Mouse (Mus musculus) adrenal gland, postnatal 10 days (tissue): ENCODE measurements around the gene Fes. TPM values are rescaled to one million over a fixed set of nuclear protein-coding genes. Genes with fewer than 3 reads are reported as not detected.

ENCODE experiments used
- DNase-seq: peaks from one replicate; pipeline ENCODE4 v3.0.0; 2021; ENCODE audit warnings: mixed read lengths
- long read RNA-seq, 2 experiments: library from polyadenylated mRNA; stranded (forward); transcript quantifications; one replicate each; pipeline ENCODE4 v2.0.0; 2021
- total RNA-seq, 2 experiments: library from RNA; stranded (reverse); gene quantifications; 2 replicates each; pipeline ENCODE4 v1.2.3; 2021

The Fes gene
- total RNA-seq = 10 to 100 TPM; 13.2 to 17.1 TPM
- long read RNA-seq, experiment 1, transcript Fes-201 (19 exons, 2,762 nt) = major isoform, 6 of 20 reads
- long read RNA-seq, experiment 1, partial matches to known transcripts = 6 of 20 reads
- long read RNA-seq, experiment 1, other reads (novel, unspliced or antisense) = 8 of 20 reads
- long read RNA-seq, experiment 2, partial matches to known transcripts = 2 of 5 reads
- long read RNA-seq, experiment 2, other reads (novel, unspliced or antisense) = 3 of 5 reads

DNA sequence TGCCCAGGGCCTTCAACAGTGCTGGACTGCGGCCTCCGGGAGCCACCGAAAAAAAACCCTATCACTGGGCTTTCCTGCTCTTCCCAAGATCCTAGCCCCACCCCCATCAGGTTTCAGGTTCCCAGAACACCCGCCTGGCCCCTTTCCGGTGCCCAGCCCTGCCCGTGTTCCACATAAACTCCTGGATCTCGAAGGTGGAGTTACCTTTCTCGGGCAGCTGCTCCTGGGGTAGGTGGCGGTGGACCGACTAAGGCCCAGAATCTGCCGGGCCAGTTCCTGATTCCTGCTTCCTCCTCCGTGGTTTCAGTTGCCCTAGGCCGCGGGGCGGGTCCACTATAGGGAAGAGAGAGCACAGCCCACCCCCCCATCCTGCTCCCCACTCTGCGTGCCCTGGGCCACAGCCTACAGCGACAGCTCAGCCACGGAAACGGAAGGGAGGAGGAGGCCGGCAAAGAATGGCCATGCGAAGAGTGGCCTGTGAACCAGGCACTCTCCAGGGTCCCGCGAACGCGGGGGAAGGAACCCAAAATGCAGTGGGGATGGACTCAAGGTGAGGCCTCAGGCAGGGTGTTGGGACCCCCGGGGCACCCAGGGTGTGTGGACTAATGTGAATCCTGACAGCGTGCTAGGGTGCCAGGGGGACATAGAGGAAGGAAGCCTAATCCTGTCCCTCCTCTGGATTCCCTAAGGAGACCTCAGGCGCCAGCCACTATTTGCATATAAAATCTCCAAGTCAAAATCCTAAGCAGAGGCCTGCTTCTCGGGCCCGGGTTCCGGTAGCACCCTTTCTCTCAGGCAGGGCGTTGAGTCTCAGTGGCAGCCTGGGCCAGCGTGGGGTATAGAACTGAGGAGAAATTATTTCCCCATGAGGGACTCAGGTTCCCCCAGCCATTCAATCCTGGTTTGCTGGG lies at the start of gene Fes:
Gene Fes (minus strand): TSS at position 314 of the 911 bp plus-strand sequence.
- DNase-seq = peak; percentile 71

DNA sequence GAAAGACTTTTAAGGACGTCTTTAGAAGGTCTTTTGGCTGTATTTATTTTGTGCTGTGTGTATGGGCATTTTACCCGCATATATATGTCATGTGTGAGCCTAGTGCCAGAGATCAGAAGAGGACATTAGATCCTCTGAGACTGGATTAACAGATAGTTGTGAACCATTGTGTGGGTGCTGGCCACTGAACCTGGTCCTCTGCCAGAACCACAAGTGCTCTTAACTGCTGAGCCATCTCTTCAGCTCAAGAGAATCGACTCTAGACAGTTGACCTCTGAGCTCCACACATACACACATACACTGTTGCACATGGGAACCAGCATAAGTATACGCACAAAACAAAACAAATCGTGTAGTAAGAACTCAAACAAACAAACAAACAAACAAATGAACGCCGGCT lies 48.8 kb upstream of the Fes start:
- DNase-seq = no peak

DNA sequence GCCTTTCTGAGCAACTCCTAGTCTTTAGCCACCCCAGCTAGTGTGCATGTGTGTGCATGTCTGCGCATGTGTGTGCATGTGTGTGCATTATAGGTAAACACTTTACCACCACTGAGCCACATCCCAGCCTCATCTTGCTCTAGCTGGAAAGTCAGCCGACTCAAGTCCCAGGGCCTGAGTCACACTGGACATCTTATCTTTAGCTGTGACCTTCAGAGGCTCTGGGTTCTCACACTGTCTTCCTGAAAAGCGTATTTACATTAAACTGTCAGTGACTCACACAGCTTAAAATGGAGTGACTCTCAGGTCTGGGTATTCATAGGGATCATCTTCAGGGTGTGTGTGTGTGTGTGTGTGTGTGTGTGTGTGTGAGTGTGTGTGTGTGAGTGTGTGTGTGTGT lies 47.8 kb upstream of the Fes start:
- DNase-seq = peak; percentile 39

DNA sequence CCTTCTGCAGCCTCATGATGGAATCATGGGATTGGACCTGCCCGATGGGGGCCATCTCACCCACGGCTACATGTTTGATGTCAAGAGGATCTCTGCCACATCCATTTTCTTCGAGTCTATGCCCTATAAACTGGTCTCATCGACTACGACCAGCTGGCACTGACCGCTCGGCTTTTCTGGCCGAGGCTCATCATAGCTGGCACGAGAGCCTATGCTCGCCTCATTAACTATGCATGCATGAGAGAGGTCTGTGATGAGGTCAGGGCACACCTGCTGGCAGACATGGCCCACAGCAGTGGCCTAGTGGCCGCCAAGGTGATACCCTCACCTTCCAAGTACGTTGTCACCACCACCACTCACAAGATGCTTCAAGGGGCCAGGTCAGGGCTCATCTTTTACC lies 41.9 kb upstream of the Fes start:
- no peak for DNase-seq

DNA sequence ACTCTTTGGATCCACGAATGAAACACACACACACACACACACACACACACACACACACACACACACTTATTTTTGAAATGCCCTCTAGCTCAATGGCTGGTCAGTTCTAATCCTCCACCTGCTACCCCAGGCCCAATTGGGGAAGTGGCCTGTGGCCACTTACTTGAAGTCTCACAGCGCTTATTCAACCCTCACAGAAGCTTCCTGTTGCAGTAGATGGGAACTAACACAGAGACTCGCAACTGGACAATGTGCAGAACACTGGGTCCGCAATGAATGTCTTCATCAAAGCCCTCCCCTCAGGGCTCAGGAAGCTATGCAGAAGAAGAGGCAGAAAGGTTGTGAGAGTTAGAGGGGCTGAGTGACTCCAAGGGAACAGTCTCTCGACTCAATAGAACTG lies 40.0 kb upstream of the Fes start:
- no peak for DNase-seq

DNA sequence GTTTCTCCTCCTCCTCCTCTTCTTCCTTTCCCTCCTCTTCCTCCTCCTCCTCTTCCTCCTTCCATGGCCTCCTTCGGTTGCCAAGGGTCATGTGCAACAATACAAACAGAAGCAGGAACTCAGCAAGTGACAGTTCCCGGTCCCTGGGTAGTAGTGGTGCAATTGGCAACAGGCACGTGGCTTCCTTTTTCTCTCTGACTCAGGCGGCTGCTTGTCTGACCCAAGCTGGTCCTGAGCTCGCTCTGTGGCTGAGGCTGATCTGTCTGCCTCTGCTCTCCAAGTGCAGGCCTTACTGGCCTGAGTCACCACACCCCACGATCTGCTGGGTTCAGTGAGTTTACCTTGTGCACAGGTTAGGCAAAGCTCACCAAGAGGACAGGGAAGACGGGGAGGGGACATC lies 38.6 kb upstream of the Fes start:
- no peak for DNase-seq

DNA sequence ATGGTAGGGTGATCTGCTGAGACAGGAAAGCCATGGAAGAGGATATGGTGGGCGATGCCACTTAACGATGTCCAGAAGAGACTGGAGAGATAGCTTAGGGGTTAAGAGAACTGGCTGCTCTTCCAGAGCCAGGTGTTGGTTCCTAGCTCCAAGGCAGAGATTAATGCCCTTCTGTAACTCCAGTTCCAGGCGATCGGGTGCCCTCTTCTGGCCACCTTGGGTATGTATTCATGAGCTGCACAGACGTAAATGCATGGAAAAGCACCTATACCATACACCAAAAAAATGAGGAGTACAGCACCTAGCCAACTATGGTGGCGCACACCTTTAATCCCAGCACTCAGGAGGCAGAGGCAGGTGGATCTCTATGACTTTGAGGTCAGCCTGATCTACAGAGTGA lies 37.0 kb upstream of the Fes start:
- DNase-seq = no peak

DNA sequence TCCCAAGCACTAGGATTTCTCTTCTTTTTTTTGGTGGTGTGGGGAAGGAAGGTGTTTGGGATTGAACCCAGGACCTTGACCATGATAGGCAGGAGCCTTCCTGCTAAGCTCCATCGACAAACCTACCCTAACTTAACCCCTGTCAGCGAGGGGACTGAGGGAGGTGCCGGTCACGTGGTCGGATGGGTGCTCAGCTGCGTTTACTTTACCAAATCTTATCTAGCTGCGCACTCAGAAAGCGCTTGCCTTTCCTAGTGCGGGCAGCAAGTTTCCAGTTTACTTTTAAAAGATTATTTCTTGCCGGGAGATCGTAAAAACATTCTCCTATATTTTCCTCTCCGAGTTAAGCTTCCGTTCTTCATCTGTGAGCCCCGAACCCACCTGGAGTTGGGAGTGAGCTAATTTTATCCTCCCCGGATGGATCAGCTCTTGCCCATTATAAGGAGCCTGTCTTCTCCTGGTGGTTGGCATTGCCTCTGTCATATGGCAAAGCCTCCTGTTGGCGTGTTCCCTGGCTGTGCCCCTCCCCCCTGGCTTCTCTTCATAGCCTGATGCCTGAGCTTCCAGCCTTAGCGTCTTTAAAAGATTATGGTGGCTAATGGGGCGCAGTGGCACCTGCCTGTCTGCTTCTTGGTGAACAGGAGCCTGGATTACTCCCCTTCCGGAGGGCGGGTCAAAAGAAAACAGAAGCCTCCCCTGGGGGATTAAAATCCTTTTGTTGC lies 35.2 kb upstream of the Fes start:
- peak; percentile 65 for DNase-seq

DNA sequence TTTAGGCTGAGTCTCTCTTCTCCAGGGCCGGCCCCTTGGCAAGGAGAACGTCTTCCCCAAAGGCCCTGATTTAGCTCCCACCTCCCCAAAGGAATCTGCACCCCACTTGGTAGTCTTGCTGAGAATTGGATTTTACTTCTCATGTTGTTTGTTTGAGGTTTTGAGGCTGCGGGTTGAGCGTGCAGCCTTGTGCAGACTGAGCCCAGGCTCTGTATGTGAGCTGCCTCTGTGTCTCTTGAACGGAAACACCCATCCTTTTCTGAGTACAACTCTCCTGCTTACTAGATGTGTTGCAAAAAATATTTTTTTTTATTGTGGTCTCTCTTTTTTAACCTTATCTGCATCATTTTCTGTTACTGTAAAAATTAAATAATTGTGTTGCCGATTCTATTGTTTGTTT lies 33.8 kb upstream of the Fes start:
- no peak for DNase-seq

DNA sequence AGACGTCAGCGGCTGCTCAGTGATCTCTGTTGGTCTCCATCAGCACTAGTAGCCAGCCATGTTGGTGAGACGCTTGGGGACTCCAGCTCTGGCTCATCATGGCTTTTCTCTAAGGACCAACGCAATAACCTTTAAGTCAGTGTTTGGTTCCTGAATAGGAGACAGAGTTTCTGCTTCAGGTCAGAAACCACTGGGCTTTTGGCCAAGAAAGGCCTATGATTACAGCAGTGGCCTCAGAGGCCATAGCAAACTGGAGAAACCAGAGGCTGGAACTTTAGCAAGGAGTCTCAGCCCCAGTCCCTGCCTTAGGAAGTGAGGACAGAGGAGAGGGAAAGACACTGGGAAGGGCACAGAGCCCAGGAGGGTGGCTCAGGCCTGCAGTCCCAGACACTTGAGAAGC lies 32.8 kb upstream of the Fes start:
- peak; percentile 64 for DNase-seq

DNA sequence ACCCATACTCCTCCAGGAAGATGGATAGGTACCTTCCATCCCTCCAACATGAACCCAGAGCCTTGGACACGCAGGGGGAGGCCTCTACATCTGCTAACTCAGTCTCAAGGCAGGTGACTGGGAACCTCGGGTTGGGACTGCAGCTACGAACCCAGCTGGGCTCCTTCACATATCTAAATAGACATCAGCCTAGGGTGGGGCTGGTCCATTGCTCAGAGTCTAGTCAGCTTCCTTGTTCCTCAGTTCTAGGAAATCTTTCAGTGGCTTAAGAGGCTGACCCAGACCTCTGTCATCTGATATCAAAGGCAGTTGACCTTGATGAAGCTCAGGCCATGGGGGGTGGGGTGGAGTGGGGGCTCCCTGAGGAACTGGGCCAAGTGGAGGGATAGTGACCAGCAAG lies 31.5 kb upstream of the Fes start:
- no peak for DNase-seq

DNA sequence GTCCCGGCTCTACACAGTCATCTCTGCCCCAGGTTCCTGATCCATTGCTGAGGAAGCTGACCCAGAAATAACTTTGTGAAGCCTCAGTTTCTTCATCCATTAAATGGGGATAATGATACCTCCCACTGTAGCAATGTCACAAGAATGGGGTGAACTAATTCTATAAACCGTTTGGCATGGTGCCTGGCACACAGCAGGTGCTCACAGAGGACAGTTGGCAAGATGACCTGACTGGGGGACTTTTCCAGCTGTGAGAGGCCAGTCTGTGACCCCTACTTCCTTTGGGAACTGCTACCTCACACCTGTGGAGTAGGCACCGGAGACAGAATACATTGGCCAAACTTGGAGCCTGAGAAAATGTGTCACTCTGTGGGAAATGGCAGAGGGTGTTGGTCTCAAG lies 30.3 kb upstream of the Fes start:
- DNase-seq = no peak

DNA sequence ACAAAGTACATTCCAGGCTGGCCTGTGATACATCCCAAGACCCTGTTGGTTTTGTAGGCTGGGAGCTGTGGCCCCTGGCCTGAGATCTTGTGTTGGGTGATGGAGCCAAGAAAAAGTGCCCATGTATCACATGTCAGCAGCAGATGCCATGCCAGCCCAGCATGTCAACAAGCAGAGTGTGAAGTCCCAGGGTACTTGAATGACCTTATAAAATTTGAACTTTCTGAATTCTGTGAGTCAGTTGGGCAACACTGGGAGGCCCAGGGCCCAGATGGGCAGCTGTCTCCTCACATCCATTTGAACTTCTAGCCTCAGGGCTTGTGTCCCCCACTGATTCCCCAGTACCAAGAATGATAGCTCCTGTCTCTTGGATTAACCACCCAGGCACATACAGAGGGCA lies 29.9 kb upstream of the Fes start:
- DNase-seq = no peak

DNA sequence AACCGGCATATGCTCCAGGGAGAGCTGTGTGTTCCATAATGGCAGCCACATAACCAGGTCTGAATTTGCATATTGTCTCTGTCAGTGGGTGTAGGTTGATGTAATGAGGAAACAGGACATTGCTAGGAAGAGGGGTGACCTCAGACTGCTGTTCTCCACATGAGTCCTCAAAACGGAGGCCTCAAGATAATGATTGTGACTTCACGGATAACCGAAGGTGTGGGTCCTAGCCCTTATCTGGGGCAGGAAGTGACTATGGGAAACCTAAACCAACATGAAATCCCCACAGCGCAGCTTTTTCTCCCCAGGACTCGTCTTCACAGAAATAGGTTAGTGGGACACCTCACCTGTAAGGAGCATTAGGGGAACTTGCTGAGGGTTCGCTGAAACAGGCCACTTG lies 29.2 kb upstream of the Fes start:
- DNase-seq = no peak

DNA sequence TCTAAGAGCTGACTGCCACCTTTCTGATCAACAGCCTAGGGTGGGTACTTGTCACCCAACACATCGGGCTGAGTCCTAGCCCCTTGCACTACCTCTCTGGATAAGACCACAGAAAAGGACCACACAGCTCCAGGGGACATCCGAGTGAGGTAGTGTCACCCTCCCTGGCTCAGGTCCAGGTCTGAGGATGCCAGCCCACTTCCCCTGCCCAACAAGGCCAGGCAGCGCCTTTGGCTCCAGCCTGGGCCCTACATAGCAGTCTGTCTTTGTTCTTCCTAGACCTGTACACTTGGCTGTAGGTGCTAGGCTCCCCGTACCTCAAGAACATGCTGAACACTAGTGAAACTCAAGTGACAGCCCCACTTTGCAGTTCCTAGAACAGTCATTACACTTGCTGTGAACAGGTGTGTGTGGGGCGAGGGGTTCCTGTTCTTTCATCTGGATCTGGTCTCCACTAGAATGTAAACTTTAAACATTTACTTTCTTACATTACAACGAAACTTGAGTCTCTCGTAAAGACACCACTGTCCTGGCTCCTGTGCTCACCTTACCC lies 26.6 kb upstream of the Fes start:
- DNase-seq = no peak

DNA sequence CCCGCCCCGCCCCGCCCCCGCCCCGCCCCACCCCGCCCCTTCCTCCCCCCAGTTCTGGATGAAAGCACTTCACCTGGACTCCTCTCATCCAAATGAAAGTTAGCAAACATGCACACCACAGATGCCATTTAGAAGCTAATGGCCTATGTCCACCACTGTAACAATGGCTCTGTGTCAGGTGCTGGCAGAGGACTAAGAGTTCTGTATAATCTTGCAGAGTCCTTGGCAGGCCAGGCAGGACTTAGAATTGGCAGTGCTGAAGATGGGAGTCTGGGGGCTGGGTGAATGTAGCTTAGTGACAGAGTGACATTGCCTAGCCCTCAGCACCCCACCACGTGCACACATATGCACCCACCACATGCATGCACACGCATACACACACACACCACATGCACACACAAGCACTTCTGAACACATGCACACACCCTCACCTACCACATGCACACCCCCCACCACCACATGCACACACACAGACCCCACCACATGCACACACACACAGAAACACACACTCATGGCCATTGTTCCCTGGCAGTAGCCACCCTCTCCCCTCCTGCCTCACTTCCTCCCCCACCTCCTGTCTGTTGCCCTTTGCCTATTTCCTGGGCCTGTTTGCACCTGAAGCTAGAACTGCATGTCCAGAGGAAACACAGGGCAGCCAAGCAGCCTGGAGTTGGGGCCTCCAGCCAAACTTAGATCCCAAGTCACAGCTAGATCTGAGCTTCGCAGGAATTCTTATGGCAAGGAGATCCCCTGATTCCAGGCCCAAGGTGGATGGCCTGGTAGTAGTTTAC lies 26.0 kb upstream of the Fes start:
- no peak for DNase-seq

DNA sequence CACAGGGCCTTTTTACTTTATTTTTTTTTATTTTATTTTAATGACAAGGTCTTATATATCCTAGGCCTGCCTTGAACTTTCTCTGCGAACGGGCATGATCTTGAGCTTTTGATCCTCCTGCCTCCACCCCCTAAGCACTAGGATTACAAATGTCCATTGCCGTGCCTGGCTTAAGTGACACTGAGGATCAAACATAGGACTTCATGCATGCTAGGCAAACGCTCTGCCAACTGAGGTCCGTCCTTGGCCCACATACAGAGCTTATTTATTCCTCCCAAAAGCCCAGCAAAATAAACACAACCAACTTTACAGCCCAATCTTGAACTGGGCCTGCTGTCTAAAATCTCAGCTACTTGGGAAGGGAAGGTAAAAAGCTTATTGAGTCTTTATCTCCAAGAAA lies 25.0 kb upstream of the Fes start:
- DNase-seq = peak; percentile 52

DNA sequence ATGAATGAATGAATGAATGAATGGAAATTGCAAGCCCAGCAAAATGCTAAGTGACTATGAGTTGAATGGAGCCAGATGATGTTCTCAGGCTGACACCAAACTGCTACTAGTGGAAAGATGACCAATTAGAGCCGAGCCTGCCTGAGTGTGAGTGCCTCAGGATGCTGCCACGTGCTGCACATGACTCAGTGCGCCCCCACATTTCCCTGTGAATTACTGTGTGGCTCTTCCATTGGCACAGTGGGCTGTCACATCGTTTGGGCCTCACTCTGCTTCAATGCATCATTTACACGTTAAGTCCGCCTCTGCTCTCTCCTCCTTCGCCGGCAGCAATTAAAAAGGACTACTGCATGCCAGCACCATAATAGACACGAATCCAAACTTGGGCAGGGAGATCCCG lies 24.5 kb upstream of the Fes start:
- no peak for DNase-seq

DNA sequence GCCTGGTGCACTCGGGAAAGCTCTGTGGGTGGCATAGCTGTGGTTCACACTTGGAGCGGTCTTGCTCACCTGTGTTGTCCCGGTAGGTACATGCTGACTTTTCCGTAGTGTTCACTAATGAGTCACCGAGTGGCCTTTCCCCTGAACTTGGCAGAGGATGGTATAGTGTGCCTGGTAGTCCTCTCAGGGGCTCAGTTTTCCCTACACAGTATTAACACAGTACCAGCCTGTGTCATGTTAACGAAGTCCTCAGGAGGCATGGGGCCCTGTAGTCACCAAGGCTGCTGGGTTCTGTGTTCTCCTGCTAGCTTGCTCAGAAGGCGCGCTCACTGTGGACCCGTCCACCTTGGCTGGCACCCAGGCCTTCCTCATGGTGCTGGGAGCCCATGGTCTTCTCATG lies 22.6 kb upstream of the Fes start:
- DNase-seq = no peak

DNA sequence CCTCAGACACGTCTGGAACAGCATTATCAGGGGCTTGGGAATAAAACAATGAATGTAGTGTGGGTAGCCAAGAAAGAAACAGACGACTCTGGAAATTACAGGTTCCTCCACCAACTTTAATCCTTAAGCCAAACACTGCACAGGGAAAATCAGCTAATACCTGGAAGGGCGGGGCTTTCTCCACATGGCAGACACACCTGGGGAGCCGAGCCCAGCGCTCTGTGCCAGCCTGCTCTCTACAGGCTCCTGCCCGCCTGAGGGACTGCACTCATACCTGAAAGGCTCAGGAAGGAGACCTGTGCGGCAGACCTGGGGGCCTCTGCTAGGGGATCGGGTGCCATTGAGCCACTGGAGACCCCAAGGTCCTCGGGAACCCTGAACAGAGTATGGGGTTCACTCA lies 20.0 kb upstream of the Fes start:
- no peak for DNase-seq

DNA sequence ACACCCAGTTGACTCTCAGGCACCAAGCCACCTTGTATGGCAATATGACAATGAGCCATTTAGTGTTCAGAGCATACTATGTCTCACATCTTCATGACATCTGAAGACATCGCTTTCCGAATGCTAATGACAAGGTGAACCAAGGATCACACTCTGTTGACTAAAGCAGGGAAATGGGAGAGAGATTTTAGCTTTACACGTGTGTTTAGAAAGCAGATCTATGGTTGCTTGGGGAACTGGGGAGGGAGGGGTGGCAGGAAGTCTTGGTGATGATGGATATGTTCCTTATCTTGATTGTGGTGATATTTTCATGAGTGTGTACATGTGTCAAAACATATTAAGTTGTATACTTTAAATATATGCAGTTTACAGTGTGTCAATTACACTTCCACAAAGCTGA lies 18.4 kb upstream of the Fes start:
- DNase-seq = no peak

DNA sequence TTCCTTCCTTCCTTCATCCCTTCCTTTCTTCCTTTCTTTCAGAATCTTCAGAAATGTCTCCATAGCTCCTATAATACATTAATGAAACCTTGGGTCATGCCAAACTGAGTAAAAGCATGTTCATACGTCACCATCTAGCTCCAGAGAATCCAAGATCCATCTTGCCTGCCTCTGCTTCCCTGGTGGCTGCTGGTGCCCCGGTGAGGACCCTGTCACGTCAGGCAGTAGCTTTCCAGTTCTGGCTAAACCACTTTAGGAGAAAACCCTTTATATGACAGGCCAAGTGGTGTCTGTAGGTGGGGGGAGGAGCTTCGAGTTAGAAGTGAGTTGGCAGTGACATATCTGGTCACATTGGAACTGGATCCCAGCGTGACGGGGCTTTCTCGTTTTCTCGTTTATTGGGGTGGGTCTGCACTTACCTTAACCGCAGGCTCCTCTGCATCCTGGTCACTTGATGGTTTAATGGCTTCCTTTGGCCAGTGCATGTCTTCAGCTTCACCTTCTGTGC lies 17.5 kb upstream of the Fes start, which contains the start of gene Furin:
Gene Furin (minus strand): TSS at position 249 of the 508 bp plus-strand sequence.
- no peak for DNase-seq
